Mouse (Mus musculus) lung, postnatal 0 days (tissue): Measurements from ENCODE around the gene Abat. TPM values are rescaled to one million over a fixed set of nuclear protein-coding genes. Genes with fewer than 3 reads are reported as not detected.
A peak's percentile ranks its signal among the peaks of the same experiment; 100 is the strongest.

Experiments
- ATAC-seq: fragments of 200-750 bp; cut with Nextera tagmentation; 2 replicates; pipeline ENCODE4 v1.8.0; 2017; ENCODE audit warnings: moderate library complexity
- DNase-seq: peaks from one replicate; pipeline ENCODE4 v3.0.0-alpha.2; 2016; ENCODE audit warnings: low spot score
- H3K27ac ChIP-seq: fragments of 300-500 bp; sonication (generic); 2 replicates; pipeline ENCODE4 v1.5.1; 2014; ENCODE audit warnings: antibody characterized with exemption, mild to moderate bottlenecking, low read length, mixed read lengths
- H3K27me3 ChIP-seq: fragments of 300-500 bp; sonication (generic); replicated peaks from 2 replicates; pipeline ENCODE4 v1.6.1; 2014; ENCODE audit warnings: low read length, mixed read lengths; ENCODE audit not compliant: insufficient read depth
- H3K36me3 ChIP-seq: fragments of 300-500 bp; sonication (generic); 2 replicates; pipeline ENCODE4 v1.6.1; 2014; ENCODE audit warnings: low read length, mixed read lengths; ENCODE audit not compliant: insufficient read depth
- H3K4me1 ChIP-seq: fragments of 300-500 bp; sonication (generic); 2 replicates; pipeline ENCODE4 v1.6.1; 2014; ENCODE audit warnings: antibody characterized with exemption, low read depth, low read length, mixed read lengths; ENCODE audit not compliant: insufficient read depth
- H3K4me2 ChIP-seq: fragments of 300-500 bp; sonication (generic); replicated peaks from 2 replicates; pipeline ENCODE4 v1.6.1; 2014; ENCODE audit warnings: low read depth, mild to moderate bottlenecking, low read length, moderate library complexity, mixed read lengths
- H3K4me3 ChIP-seq: fragments of 300-500 bp; sonication (generic); 2 replicates; pipeline ENCODE4 v1.5.1; 2014; ENCODE audit warnings: low read depth, low read length
- H3K9ac ChIP-seq: fragments of 300-500 bp; sonication (generic); replicated peaks from 2 replicates; pipeline ENCODE4 v1.6.1; 2014; ENCODE audit warnings: low read depth, mild to moderate bottlenecking
- H3K9me3 ChIP-seq: fragments of 300-500 bp; sonication (generic); 2 replicates; pipeline ENCODE4 v1.6.1; 2016; ENCODE audit warnings: low read length, mixed read lengths
- CTCF ChIP-seq: IDR thresholded peaks from 2 replicates; pipeline ENCODE4 v1.5.1; 2016; ENCODE audit warnings: antibody characterized with exemption, mild to moderate bottlenecking
- EP300 ChIP-seq: IDR thresholded peaks from 2 replicates; pipeline ENCODE4 v1.6.1; 2016; ENCODE audit warnings: antibody characterized with exemption, mild to moderate bottlenecking, control low read depth
- whole genome bisulfite sequencing: fragments of 180-500 bp; shearing (Covaris S2); extraction: QIAGEN DNeasy Blood & Tissue Kit; methylation state at CpG from one replicate; pipeline ENCODE4 v1.1.7; 2014; 5-methylcytosine and 5-hydroxymethylcytosine counted together
- polyA plus RNA-seq: library from polyadenylated mRNA; unstranded; fragments of >200 nt; fragmentation: Nextera tagmentation; extraction: Ambion mirVana; gene quantifications from 2 replicates; pipeline ENCODE4 v1.2.1, GENCODE M21; 2015

The Abat gene
- polyA plus RNA-seq, 1 experiment from 2014 or later, result 4.2 TPM

GRCm38 (mm10) chr16:8612214-8613005 is 99.2 kb downstream of the Abat start:
- no peak overlapping the region for H3K4me3 ChIP-seq
- ATAC-seq, result no peak
- H3K27ac ChIP-seq, result no peak overlapping the region
- DNase-seq, result no peak
- no peak overlapping the region for H3K9ac ChIP-seq
- no peak for TF ChIP-seq CTCF
- TF ChIP-seq EP300, result no peak
- H3K4me1 ChIP-seq, result no peaks in the 10 kb centered on the region
- H3K9me3 ChIP-seq, result no peaks in the 10 kb centered on the region
- 85% methylated on average over 8 of the region's 8 CpGs for WGBS
- H3K27me3 ChIP-seq, result no peaks in the 10 kb centered on the region
- no peak overlapping the region for H3K4me2 ChIP-seq
- no peaks in the 10 kb centered on the region for H3K36me3 ChIP-seq

DNA sequence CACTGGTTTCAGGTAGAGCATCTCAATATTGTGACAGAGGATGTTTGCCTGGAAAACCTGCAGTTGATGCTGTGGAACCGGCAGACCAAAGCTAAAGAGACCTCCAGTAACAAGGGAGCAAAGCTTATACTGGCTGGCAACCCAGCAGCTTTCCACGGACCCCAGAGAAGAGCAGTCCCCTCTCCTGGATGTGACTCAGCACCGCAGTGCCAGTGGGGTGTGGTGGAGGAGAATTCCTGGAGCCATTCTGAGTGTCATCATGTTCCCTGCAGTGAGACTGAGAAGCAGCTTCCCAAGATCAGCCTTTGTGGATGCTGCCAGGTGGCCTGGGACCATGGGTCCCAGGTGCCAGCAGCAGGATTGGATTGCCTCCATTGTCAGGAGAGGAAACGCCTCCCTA is 99.8 kb downstream of the Abat start:
- Histone ChIP-seq H3K4me3 (no peak overlapping the region), H3K9me3 (no peaks in the 10 kb centered on the region), H3K36me3 (no peaks in the 10 kb centered on the region), H3K4me2 (no peak overlapping the region), H3K4me1 (no peaks in the 10 kb centered on the region), H3K27ac (no peak overlapping the region), H3K27me3 (no peaks in the 10 kb centered on the region), H3K9ac (no peak overlapping the region)
- WGBS, result 79% methylated on average over 4 of the region's 4 CpGs
- ATAC-seq (no peak), DNase-seq (no peak)
- TF ChIP-seq CTCF (no peak), EP300 (no peak)

DNA sequence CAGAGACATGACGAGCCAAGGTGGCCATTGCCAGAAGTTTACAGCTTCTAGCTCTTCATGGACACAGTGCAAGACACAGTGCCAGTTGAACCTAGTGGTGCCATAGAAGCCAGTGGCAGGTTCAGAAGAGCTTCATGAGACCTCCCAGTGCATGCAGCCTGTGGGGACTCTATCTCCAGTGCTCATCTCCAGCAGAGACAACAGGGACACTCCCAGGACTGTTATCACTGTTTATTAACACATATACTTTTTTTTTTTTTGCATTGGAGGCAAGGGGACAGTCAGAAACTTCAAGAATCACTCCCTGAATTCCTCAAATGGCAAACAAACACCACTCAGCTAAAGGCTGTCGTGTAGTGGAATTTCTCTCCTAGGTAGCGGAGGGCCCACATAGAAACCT is 100.2 kb downstream of the Abat start:
- Histone ChIP-seq H3K4me1 (no peaks in the 10 kb centered on the region), H3K27ac (no peak overlapping the region), H3K9ac (no peak overlapping the region), H3K4me2 (no peak overlapping the region), H3K27me3 (no peaks in the 10 kb centered on the region), H3K36me3 (no peaks in the 10 kb centered on the region), H3K9me3 (no peaks in the 10 kb centered on the region), H3K4me3 (no peak overlapping the region)
- 66% methylated on average over 3 of the region's 3 CpGs for WGBS
- DNase-seq (no peak), ATAC-seq (no peak)
- TF ChIP-seq CTCF, result no peak
- no peak for TF ChIP-seq EP300

- Histone ChIP-seq H3K4me3 (no peak overlapping the region), H3K27me3 (no peaks in the 10 kb centered on the region), H3K4me1 (no peaks in the 10 kb centered on the region), H3K27ac (0 out of 2 replicates have a peak overlapping the region, but pooled peaks have one; percentile 27), H3K4me2 (no peak overlapping the region), H3K9ac (no peak overlapping the region), H3K36me3 (no peaks in the 10 kb centered on the region), H3K9me3 (no peaks in the 10 kb centered on the region)
- DNase-seq (peak; percentile 23), ATAC-seq (peak; percentile 50)
- TF ChIP-seq EP300 (no peak), CTCF (no peak)
- 13% methylated on average over 10 of the region's 10 CpGs for WGBS
Measured at GRCm38 (mm10) chr16:8619659-8620314, 106.6 kb downstream of the Abat start.

DNA sequence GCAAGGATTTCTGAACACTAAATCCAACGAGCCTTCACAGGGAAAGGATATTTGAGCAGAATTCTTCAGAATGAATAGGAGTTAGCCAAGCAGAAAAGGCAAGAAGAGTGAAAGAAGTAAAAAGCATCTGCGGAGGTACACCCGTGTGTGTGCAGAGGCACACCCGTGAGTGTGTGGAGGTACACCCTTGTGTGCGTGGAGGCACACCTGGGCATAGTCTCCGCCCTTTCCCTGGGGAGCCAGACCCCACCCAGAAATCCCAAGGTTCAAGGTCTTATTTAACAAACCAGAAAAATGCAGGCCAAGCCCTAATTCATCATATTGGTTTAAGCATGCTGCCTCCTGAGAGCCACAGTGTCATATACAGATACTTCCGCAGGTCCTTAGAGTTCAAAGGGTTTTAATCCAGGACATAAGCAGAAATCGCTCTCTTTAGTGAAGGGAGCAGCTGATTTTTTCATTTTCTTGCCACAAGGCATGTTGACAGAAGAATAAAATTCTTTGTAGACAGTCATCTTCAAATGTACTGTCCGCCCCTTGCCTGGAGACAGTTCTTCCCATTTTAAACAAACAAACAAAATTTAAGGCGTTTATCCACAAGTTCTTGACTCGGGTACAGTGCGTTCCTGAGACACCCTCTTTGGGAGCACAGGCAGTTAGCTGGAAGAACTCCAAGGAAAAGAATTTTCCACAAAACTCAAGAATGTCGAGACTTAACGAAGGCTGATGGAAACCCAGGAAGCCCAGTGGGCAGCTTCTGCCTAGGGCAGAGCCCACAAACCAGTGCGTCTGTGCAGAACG is 107.3 kb downstream of the Abat start:
- DNase-seq, result peak; percentile 60
- ATAC-seq, result peak; percentile 60
- no peaks in the 10 kb centered on the region for H3K36me3 ChIP-seq

GRCm38 (mm10) chr16:8630419-8630818 is 117.2 kb downstream of the Abat start:
- no peak overlapping the region for H3K9ac ChIP-seq
- H3K4me3 ChIP-seq, result no peak overlapping the region
- DNase-seq (no peak), ATAC-seq (no peak)
- H3K9me3 ChIP-seq, result no peaks in the 10 kb centered on the region
- no peaks in the 10 kb centered on the region for H3K27me3 ChIP-seq
- H3K4me1 ChIP-seq, result no peaks in the 10 kb centered on the region
- H3K4me2 ChIP-seq, result no peak overlapping the region
- no peaks in the 10 kb centered on the region for H3K36me3 ChIP-seq
- WGBS, result 89% methylated on average over 2 of the region's 2 CpGs
- TF ChIP-seq EP300, result no peak
- TF ChIP-seq CTCF, result no peak
- H3K27ac ChIP-seq, result no peak overlapping the region

More for the DNA sequence above, 107.3 kb downstream of the Abat start:
- no peaks in the 10 kb centered on the region for H3K9me3 ChIP-seq
- H3K27me3 ChIP-seq, result no peaks in the 10 kb centered on the region
- peak; percentile 52; the same call in 1 of the 2 replicates for TF ChIP-seq EP300
- no peak for TF ChIP-seq CTCF
- WGBS, result 47% methylated on average over 16 of the region's 16 CpGs
- 0 out of 2 replicates have a peak overlapping the region, but pooled peaks have one; percentile 27 for H3K27ac ChIP-seq
- H3K9ac ChIP-seq, result no peak overlapping the region
- no peak overlapping the region for H3K4me2 ChIP-seq
- no peaks in the 10 kb centered on the region for H3K4me1 ChIP-seq
- H3K4me3 ChIP-seq, result no peak overlapping the region
